Mouse (Mus musculus): ENCODE measurements around the gene Nfix. TPM values are rescaled to one million over a fixed set of nuclear protein-coding genes. Genes with fewer than 3 reads are reported as not detected.

Gene Nfix
- total RNA-seq, 2 experiments from 2014 or later: 134 to 137 TPM

DNA sequence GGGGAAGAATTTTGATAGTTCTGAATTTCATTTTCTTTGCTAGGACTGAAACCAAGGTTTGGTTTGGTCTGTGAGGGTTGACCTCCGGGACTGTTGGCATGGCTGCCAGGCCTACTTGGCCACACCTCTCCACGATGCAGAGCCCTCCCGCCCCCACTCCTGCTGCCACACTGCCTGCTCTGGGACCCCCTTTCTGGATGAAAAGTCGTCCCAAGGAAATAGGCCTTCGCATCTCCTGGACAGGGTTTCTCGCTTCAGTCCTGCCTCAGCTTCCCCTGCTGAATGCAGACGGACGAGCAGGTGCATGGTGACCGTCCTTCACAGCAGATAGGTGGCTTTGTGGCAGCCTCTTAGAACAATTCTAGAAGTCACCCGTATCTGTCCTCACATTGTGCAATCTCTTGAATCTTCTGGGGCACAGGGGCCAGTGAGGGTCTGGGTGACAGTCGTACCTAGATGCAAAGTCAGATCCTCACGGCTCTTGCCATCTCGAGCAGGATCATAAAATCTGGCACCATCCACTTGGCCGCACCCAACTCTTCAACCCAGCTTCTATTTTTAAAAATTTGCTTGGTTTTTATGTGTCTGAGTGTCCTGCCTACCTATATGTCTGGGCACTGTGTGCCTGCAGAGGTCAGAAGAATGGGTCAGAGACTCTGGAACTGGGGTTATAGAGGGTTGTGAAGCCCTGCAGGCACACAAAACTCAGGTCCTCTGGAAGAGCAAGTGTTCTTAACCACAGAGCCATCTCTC is 31.6 kb downstream of the Nfix start:
- no peak for DNase-seq (ENCODE audit: low spot score in 2 of 2)

DNA sequence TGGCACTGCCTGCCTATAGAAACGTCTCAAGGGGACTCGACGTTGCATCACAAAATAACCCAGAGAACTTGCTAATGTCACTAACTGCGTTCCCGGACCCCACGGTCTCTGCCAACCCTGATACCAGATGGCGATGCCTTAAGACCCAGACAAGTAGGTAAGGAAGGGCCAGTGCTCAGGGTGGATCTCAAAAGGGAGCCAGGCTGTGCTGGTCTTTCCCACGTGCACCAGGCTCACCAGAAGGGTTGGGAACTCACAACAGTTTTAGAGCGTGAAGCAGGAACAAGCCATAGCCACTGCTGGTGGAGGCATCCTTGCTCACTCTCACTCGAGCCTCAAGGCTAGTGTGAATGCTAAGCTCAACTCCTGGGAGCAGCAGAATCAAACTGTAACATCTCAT is 32.9 kb downstream of the Nfix start:
- no peak for DNase-seq (ENCODE audit: low spot score in 2 of 2)

DNA sequence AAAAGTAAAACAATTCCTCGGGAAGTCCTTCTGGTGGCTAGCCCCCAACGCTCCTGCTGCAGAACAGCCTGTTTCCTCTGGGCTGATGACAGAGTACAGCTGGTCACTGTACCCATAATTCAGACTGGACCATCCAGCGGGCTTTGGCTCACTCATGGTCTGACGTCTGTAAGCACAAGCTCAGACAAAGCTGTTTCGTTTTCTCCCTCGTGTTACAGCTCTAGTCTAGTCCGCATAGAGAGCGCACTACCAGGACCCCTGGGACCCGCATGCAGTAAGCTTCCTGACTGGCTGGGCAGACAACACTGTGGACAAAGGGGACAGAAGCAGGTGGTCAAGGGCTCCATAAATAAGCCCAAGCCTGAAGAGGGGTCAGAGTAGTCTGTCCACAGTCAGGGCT is 33.7 kb downstream of the Nfix start:
- no peak for DNase-seq (ENCODE audit: low spot score in 2 of 2)

DNA sequence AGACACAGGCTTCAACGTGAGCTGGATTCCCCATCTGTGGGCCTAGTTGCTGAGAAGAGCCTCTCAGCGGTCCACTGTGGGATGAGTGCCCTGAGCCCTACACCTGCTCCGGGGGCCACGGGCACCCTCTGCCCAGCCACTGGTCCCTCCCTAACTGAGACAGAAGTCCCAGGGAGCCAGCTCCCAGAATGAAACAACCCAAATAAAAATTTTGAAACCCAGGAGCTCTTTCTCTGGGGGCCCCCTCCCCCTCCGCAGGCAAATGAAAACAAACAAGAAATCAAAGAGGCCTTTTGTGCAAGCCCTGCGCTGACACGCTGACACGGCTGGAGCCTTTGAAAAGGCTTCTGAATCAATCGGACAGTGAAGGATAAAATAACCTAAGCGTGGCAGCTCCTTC is 34.5 kb downstream of the Nfix start:
- DNase-seq (ENCODE audit: low spot score in 2 of 2): no peak

DNA sequence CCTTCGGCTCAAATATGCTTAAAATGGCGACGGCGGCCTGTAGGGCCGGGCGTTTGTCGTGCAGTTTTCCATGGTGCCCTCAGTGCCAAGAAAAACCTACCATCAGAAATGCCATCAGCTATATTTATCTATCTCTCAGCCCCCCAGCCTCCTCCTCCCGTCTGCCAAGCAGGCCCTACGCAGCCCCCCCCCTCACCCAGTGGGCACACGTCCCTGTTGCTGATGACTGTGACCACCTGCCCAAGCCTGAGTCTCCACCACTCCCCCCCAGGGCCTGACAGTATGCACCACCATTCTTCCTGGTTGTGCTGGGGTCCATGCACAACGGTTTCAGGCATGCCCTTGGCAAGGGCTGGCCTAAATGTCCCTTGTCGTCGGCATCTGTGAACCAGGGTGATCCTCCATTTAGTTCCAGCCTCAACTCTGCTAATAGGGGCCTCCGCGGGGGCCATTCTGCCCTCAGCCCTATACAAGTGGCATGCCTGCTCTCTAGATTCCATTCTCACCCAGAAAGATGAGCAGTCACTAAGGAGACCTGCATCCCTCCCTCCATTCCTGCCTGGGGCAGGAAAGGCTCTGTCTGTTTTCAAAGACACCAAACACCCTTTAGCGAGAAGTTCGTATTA is 35.2 kb downstream of the Nfix start:
- DNase-seq (ENCODE audit: low spot score in 2 of 2): no peak

DNA sequence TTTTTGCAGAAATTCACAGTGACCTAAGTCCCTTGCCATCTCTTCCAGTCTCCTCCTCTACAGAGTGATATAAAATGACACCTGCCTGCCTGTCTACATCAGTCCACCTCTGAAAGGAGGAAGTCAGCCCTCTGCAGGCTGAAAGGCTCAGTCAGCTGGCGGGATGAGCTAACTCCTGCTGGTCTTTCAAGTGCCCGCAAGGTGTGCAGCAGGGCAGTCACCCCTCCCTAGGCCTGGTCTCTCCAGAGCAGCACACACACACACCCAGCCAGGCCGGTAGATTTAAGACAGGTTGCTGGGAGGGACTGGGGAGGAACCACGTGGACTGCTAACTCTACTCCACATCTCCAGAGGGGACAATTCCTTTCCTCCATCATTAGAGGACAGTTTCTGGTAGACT is 36.0 kb downstream of the Nfix start:
- DNase-seq (ENCODE audit: low spot score in 2 of 2): no peak

DNA sequence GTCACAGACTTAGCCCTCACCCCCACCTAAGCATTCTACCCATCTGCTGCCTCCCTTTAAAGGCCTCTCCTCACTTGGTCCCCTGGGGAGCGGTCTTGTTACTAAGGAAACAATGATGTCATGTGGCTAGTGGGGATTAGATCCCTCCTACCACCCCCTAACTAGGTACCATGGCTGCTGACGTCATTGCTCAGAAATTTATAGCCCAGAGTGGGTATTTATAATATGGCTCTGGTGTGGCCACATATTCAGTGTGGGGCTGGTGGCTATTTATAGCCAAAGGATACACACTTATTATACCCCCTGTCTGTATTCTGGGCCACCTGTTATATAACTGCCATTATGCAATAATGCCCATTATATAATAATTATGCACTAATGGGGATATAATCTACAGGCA is 39.2 kb downstream of the Nfix start:
- no peak for DNase-seq (ENCODE audit: low spot score in 2 of 2)

DNA sequence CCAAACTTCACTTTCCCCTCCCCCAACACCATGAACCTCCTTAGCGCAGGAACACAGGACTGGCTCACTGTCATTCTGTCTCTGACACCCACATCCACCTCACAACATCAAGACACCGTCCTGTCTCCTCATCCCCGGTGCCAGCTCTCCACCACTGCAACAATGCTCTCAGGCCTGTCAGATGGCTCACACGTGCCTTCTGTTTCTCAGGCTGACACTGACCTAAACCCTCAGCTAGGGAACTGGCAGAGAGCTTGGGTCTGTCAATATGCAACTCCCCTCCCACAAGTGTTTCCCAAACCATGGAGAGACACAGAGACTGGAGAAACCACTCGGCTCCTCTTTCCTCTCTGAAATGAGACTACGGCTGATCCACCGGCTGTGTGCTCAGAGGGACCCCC is 39.7 kb downstream of the Nfix start:
- DNase-seq (ENCODE audit: low spot score in 2 of 2): no peak

DNA sequence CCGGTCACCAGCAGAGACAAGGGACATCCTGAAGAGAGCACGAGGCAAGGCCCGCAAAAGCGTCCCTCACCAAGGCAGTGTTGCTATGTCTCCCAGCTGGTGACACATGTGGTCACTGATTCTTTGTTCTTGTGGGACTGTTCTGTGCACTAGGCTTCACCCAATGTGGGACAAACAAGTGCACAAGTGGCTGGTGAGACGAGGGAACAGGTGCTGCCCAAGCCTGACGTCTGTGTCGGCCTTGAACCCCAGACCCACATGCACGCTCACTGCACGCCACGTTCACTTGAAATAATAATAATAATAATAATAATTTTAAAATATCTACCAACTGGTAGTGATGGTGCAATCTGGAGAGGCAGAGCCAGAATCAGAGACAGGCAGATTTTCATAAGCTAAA is 40.4 kb downstream of the Nfix start:
- no peak for DNase-seq (ENCODE audit: low spot score in 2 of 2)

DNA sequence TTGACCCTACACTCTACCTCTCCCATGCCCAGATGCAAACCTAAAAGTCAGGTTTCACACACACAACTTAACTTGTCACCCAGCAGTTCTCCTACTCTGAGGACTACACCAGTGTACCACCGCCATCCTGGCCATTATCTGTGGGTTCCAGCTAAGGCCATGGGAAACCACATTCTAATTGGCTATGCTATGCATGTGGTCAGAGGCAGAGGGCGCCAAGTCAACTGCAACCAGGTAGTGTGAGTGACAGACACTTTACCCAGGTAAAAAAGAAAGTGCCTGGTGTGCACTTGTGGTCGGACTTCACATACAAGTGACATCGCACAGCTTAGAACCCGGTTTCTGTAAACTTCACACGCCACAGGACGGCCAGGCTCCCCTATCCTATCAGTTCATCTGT is 41.0 kb downstream of the Nfix start:
- no peak for DNase-seq (ENCODE audit: low spot score in 2 of 2)

DNA sequence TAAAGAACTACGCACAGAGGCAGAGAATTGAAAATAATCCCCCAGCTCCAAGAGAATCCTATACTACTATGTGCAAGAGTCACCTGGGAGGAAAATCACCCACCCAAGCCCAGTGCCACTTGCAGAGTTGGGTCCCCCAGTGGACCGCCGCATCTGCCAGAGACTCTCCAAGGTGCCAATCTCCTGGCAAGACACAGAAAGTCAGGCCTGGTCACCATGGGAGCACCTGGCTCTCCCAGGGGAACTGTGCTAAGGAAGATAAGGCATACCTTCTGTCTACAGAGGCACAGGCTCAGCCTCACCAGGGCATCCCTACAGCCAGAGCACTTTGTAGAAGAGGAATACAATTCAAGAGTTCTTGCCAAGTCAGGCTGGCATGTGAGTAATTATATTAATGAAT is 41.8 kb downstream of the Nfix start:
- no peak for DNase-seq (ENCODE audit: low spot score in 2 of 2)

DNA sequence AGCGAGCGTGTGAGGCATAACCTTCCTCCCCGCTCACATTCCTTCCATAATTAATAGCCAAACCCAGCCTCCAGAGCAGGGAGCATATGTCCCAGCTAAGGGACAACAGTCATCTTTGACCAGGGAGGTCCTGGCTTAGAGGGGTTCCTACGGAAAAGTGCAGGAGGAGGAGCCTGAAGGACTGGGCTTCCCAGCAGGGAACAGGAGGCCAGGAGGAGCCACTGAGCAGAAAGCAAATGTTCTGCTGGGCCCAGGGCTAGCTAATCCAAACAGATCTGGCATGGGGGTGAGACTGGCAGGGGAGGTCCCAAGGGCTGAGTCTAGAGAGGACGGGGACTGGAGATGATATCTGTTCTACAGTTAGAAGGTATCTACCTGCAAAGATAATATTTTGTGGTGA is 42.6 kb downstream of the Nfix start:
- DNase-seq (ENCODE audit: low spot score in 2 of 2): no peak

DNA sequence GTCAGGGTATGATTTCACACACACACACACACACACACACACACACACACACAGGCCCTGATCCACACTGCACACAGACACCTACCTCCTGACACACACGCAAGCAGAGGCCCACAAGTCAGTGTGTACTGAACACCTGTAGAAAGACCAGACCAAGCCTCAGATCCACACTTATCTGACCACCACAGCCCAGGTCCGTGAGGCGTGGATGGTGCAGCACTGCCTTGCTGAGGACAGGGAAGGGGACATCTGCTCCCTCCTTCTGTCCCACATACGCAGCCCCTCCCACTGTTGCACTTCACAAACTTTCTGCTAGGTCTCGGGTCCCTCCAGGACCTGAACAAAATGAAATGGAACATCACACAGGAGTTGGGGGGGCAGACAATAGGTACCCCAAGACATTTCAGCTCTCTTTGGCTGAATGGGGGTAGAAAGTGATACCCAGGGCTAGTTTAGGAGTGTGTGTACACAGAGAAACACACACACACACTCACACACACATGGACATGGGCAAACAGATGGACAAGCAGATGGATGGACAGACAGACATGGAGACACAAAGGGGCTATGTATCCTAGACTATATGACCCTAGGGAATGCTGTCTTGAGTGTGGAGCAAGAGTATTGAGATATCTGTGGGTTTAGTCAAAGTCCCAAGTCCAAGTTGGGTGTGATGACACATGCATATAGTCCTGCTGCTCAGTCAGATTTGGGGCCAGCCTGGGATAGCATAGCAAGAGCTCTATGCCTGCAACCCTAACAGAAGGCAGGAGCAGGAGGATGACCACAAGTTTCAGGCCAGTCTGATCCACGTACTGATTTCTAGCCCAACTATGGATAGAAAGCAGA is 47.2 kb downstream of the Nfix start:
- no peak for DNase-seq (ENCODE audit: low spot score in 2 of 2)

DNA sequence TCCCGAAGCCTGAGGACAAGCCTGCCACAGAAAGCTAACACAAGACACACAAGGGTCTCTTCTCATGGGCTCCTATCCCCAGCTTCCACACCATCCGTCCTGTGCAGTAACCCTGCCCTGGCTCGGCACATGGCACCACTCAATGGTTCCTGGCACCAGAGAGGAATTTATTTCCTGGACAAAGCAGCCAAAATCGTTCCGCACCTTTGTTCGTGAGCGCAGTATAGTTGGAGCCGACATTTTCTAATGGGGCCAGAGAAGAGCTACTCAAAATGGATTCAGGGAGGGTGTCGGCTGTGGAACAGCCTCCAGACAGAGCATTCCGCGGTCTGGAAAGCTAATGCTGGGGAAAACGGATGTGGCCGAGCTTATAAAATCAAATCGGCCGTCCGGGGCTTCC is 50.6 kb downstream of the Nfix start:
- DNase-seq (ENCODE audit: low spot score in 2 of 2): no peak

DNA sequence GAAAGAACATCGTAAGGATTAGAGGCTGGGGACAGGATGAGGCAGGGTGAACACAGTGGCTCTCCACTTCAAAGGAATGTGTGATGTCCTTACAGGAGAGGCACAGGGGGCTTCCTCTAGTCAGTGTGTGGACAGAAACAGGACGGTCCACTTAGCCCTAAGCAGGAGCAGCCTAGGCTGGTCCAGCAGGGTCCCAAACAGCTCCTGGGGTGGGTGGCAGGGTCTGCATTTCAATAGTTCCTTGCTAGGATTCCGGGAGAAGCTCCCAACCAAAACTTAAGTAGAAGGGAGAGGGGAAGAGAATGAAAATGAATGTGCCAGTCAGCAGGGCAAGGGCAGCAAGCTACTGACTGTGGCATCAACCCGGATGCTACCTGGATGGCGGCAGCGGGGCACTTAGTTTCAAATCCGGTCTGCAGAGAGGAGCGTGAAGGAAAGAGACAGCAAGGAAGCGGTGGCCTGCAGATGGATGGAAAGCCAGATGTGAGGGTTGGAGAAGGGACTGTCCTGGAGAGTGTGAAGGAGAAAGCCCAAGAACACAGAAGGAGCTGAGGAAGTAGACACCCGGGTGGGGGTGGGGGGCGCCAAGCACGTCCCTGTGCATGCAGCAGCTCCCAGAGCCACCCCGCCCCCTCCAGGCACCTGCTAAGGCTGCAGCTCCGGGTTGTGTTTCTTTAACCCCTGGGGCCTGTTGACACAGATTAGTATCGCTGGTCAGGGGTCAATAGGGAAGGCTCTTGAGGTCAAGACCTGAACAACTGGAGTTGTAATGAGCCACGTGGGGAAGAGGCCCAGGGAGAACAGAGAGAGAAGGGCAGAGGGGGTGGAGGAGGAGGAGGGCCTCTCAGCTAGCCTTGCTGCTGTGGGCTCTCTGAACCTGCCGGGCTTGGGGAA is 54.9 kb downstream of the Nfix start:
- DNase-seq (ENCODE audit: low spot score in 2 of 2): no peak

DNA sequence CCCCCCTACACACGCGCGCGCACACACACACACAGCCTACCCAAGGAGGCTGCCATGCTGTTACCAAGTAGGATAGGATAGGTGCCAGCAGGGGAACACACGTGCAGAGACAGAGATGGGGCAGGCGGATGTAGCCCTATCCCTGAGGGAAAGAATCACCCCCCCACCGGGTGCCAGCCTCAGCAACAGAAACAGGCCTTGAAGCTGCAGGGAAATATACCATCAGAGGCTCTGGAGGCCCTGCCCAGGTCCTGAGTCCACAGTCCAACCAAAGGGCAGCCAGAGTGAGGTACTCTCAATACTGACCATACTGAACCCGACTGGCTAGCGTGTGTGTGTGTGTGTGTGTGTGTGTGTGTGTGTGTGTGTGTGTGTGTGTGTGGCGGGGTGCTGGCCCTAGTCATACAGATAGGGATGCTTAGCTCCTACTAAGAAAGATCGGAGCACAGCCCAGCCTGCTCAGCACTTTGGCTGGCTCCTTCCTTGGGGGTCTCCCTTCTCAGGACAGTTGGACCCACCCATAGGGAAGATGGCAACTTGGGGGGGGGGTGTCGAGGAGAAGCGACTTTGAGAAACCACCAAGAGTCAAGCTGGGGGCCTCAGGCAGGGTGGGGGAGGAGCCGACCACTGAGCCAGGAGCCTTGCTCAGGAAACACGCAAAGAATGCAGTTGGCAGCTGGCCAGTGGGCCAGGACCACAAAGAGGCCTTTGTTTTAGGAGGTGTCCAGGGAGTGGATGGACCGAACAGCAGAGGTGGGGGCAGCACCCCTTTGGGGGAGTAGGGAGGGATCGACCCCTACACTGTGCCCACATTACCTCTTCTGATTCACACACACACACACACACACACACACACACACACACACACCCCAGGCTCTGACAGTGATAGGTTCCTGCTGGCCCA is 56.4 kb downstream of the Nfix start:
- no peak for DNase-seq (ENCODE audit: low spot score in 2 of 2)

DNA sequence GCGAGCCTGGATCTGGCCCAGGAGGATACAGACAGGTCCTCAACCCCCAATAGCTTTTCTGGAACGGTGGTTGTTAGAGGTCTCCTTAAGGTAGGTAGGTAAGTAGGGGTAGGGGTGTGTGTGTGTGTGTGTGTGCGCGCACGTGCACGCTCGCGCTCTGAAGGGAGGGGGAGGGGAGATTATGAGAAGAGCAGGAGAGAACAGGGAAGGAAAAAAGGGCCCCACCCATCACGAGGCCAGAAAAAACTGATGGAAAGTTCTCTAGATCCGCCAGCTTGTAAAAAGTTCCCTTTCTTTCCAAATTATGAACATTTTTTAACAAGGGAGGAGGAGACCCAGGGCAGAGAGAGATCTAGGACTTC is 57.1 kb downstream of the Nfix start:
- DNase-seq (ENCODE audit: low spot score in 2 of 2): no peak

DNA sequence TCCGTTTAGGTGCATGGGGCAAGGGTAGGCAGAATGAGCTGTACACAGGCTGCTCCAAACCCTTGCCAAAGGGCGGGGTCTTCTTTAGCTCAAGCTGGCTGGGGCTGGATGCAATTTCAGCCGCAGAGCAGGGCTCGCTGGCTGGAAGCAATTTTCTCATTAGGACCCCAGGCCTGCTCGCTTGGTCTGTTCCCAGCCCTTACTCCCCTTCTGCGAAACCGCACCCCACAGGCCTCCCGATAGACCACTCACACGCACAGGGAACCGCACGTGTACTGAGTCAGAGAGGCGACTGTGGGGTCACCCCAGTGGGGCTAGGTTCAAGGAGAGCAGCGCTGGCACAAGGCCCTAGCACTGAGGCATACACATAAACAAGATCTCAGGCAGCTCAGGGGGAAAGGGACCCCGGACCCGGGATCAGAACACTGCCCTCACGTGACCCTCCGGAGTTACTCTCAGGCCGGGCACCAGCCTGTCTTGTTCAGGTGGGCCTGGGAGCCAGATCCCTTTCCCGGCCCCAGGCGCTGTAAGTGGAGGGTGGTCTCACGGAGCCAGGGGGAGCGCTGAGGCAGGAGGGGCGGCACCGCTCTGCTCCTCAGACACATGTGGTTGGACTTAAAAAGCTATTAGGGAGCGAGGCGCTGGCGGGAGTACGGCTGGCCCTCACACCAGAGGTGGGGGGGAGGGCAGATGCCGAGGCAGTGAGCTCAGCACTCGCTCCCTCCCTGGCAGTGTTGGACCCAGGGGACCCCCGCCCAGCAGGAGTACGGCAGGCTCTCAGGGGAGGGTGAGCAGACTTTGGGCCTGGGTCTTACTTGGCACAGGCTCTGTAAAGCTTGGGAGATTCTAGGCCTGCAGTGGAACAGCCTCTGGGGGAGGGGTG is 57.7 kb downstream of the Nfix start:
- DNase-seq (ENCODE audit: low spot score in 2 of 2): no peak
